8 mouse cellular contexts compared by ENCODE assay signal in genomic region chr13:65258175-65258954, GRCm38 (mm10). TPM values are rescaled to one million over a fixed set of nuclear protein-coding genes. Genes with fewer than 3 reads are reported as not detected.
DNase-seq lines count a peak whose midpoint lies in the region; ATAC-seq and TF ChIP-seq lines count a peak whose summit lies in the region.

No protein-coding gene starts in this region.

- no peak for TF ChIP-seq CTCF in forebrain, postnatal 0 days (IDR thresholded peaks at IDR 0.05; ENCODE audit: low read depth)
- peak; percentile 8; the same call in 1 of the 2 replicates for TF ChIP-seq CTCF in olfactory bulb, adult 2 months (IDR thresholded peaks at IDR 0.05; ENCODE audit: insufficient read depth, low read depth, low read length)

- TF ChIP-seq POLR2A in limb, embryonic 14.5 days (IDR thresholded peaks at IDR 0.05; ENCODE audit: borderline replicate concordance, extremely low read depth, insufficient read depth, insufficient read length): no peak
- no peak for TF ChIP-seq POLR2A in olfactory bulb, adult 2 months (IDR thresholded peaks at IDR 0.05; ENCODE audit: insufficient read depth, low read depth, low read length)

- peak overlapping the region; percentile 25 for H3K4me3 ChIP-seq in forebrain, postnatal 0 days (ENCODE audit: low read depth, low read length)
- peak overlapping the region; percentile 12; the same call in 1 of the 2 replicates for H3K4me3 ChIP-seq in intestine, embryonic 15.5 days (replicated peaks)
- H3K4me3 ChIP-seq in limb, embryonic 14.5 days (replicated peaks; ENCODE audit: low read length): peak overlapping the region; percentile 18
- H3K4me3 ChIP-seq in olfactory bulb, adult 2 months (ENCODE audit: insufficient read depth, low read depth, low read length): peak overlapping the region; percentile 44

- ATAC-seq in forebrain, postnatal 0 days: peak; percentile 89
- peak; percentile 70 for ATAC-seq in intestine, embryonic 15.5 days
- peak; percentile 69 for ATAC-seq in limb, embryonic 14.5 days (ENCODE audit: low FRiP score, low read depth)

- H3K4me1 ChIP-seq in forebrain, postnatal 0 days (ENCODE audit: insufficient read depth): no peaks in the 10 kb centered on the region
- H3K4me1 ChIP-seq in intestine, embryonic 15.5 days (replicated peaks): no peaks in the 10 kb centered on the region
- no peaks in the 10 kb centered on the region for H3K4me1 ChIP-seq in limb, embryonic 14.5 days (ENCODE audit: control insufficient read depth, insufficient read depth, low read length)
- H3K4me1 ChIP-seq in olfactory bulb, adult 2 months (ENCODE audit: control insufficient read depth, insufficient read depth, low read length): peaks cover 6% of the 10 kb centered on the region

- 33% methylated on average over 36 of the region's 36 CpGs for WGBS in forebrain, postnatal 0 days
- 24% methylated on average over 36 of the region's 36 CpGs for WGBS in intestine, embryonic 15.5 days
- WGBS in limb, embryonic 14.5 days: 32% methylated on average over 34 of the region's 36 CpGs
- WGBS in olfactory bulb, adult 2 months: 27% methylated on average over 36 of the region's 36 CpGs

- peak; percentile 60 for DNase-seq in adrenal gland, adult 2 months
- DNase-seq in adrenal gland, postnatal 4 days (ENCODE audit: low spot score in 2 of 2): no peak
- DNase-seq in cerebellum, adult 18-20 months: peak; percentile 51 to 72
- peak; percentile 81 for DNase-seq in forebrain, postnatal 0 days
- DNase-seq in limb, embryonic 14.5 days (ENCODE audit: low spot score): peak; percentile 10
- DNase-seq in MN1 (ENCODE audit: low spot score): no peak

- peak overlapping the region; percentile 35 for H3K9ac ChIP-seq in forebrain, postnatal 0 days
- H3K9ac ChIP-seq in intestine, embryonic 15.5 days: no peak overlapping the region
- H3K9ac ChIP-seq in limb, embryonic 14.5 days (ENCODE audit: low read depth, low read length, severe bottlenecking): no peak overlapping the region

- peak overlapping the region; percentile 41 for H3K4me2 ChIP-seq in forebrain, postnatal 0 days (ENCODE audit: low read depth)
- H3K4me2 ChIP-seq in intestine, embryonic 15.5 days (replicated peaks): peak overlapping the region; percentile 51
- peak overlapping the region; percentile 25 for H3K4me2 ChIP-seq in limb, embryonic 14.5 days (replicated peaks; ENCODE audit: low read depth, low read length, severe bottlenecking)

- peaks cover 9% of the 10 kb centered on the region; the same call in 1 of the 2 replicates for H3K36me3 ChIP-seq in forebrain, postnatal 0 days (ENCODE audit: insufficient read depth)
- H3K36me3 ChIP-seq in intestine, embryonic 15.5 days: peaks cover 3% of the 10 kb centered on the region; the same call in 1 of the 2 replicates
- peaks cover 11% of the 10 kb centered on the region; the same call in 1 of the 2 replicates for H3K36me3 ChIP-seq in limb, embryonic 14.5 days (ENCODE audit: control insufficient read depth, insufficient read depth, low read length)

- H3K27me3 ChIP-seq in forebrain, postnatal 0 days (ENCODE audit: insufficient read depth, low read length): no peaks in the 10 kb centered on the region
- peaks cover 3% of the 10 kb centered on the region; the same call in 1 of the 2 replicates for H3K27me3 ChIP-seq in intestine, embryonic 15.5 days (replicated peaks)
- H3K27me3 ChIP-seq in limb, embryonic 14.5 days (ENCODE audit: control insufficient read depth, insufficient read depth, low read length): no peaks in the 10 kb centered on the region

- peak overlapping the region; percentile 40; the same call in 1 of the 2 replicates for H3K27ac ChIP-seq in forebrain, postnatal 0 days (ENCODE audit: low read depth, low read length)
- H3K27ac ChIP-seq in intestine, embryonic 15.5 days: no peak overlapping the region
- no peak overlapping the region for H3K27ac ChIP-seq in limb, embryonic 14.5 days (replicated peaks; ENCODE audit: low read depth, low read length)
- H3K27ac ChIP-seq in olfactory bulb, adult 2 months (ENCODE audit: insufficient read depth, low read depth, low read length): peak overlapping the region; percentile 19

- H3K9me3 ChIP-seq in forebrain, postnatal 0 days (ENCODE audit: low read length): peaks cover 47% of the 10 kb centered on the region; the same call in 1 of the 2 replicates
- peaks cover 3% of the 10 kb centered on the region; the same call in 1 of the 2 replicates for H3K9me3 ChIP-seq in intestine, embryonic 15.5 days
- H3K9me3 ChIP-seq in limb, embryonic 14.5 days (ENCODE audit: control insufficient read depth, low read length): peaks cover 49% of the 10 kb centered on the region

RNA-seq across cellular contexts. Expression of gene Gm10775, which starts 1.0 kb away (rescaled TPM):
- total RNA-seq in adrenal gland, adult 2 months (2021): not detected
- polyA plus RNA-seq in adrenal gland, adult 2 months (2012; rRNA removed): not detected in 2 replicates
- total RNA-seq in adrenal gland, postnatal 4 days (2021): not detected
- total RNA-seq in forebrain, postnatal 0 days (2014; rRNA removed): not detected in 2 replicates
- 0.82 and 1.1 TPM in 2 replicates for polyA plus RNA-seq in forebrain, postnatal 0 days (2015; fragmentation: Nextera tagmentation; extraction: Ambion mirVana)
- not detected in 2 replicates for polyA plus RNA-seq in intestine, embryonic 15.5 days (2015; fragmentation: Nextera tagmentation; extraction: Ambion mirVana)
- polyA plus RNA-seq in limb, embryonic 14.5 days (2012; rRNA removed): 0.14 TPM in 1 of 2 replicates, not detected in the other
- polyA plus RNA-seq in limb, embryonic 14.5 days (2014; fragmentation: Nextera tagmentation; extraction: Ambion mirVana): not detected in 2 replicates
- polyA plus RNA-seq in olfactory bulb, adult 2 months (2012; ENCODE audit: insufficient read depth, insufficient read length, low replicate concordance, missing spikeins): not detected in 2 replicates

RNA-seq across cellular contexts. Expression of gene Zfp369, which starts 20.2 kb away (rescaled TPM):
- 10 to 100 TPM; 19.8 to 23.3 TPM for total RNA-seq in adrenal gland, adult 2 months (2021)
- 9.7 and 10.4 TPM in 2 replicates for polyA plus RNA-seq in adrenal gland, adult 2 months (2012; rRNA removed)
- 10 to 100 TPM; 41.4 to 45.7 TPM for total RNA-seq in adrenal gland, postnatal 4 days (2021)
- 45.3 and 65.3 TPM in 2 replicates for total RNA-seq in forebrain, postnatal 0 days (2014; rRNA removed)
- polyA plus RNA-seq in forebrain, postnatal 0 days (2015; fragmentation: Nextera tagmentation; extraction: Ambion mirVana): 6.2 and 9.7 TPM in 2 replicates
- 8.1 and 9.4 TPM in 2 replicates for polyA plus RNA-seq in intestine, embryonic 15.5 days (2015; fragmentation: Nextera tagmentation; extraction: Ambion mirVana)
- 41.3 and 57.5 TPM in 2 replicates for polyA plus RNA-seq in limb, embryonic 14.5 days (2012; rRNA removed)
- polyA plus RNA-seq in limb, embryonic 14.5 days (2014; fragmentation: Nextera tagmentation; extraction: Ambion mirVana): 18.4 and 22.9 TPM in 2 replicates
- polyA plus RNA-seq in olfactory bulb, adult 2 months (2012; ENCODE audit: insufficient read depth, insufficient read length, low replicate concordance, missing spikeins): not detected in 2 replicates

RNA-seq across cellular contexts. Expression of gene Nlrp4f, which starts 52.6 kb away (rescaled TPM):
- total RNA-seq in adrenal gland, adult 2 months (2021): under 1 TPM in 1 of 2 experiments, not detected in 1; 0.21 TPM
- polyA plus RNA-seq in adrenal gland, adult 2 months (2012; rRNA removed): not detected in 2 replicates
- total RNA-seq in adrenal gland, postnatal 4 days (2021): under 1 TPM in 1 of 2 experiments, not detected in 1; 0.39 TPM
- 0.43 TPM in 1 of 2 replicates, not detected in the other for total RNA-seq in forebrain, postnatal 0 days (2014; rRNA removed)
- 0.13 and 0.30 TPM in 2 replicates for polyA plus RNA-seq in forebrain, postnatal 0 days (2015; fragmentation: Nextera tagmentation; extraction: Ambion mirVana)
- 0.19 TPM in 1 of 2 replicates, not detected in the other for polyA plus RNA-seq in intestine, embryonic 15.5 days (2015; fragmentation: Nextera tagmentation; extraction: Ambion mirVana)
- polyA plus RNA-seq in limb, embryonic 14.5 days (2012; rRNA removed): not detected in 2 replicates
- polyA plus RNA-seq in limb, embryonic 14.5 days (2014; fragmentation: Nextera tagmentation; extraction: Ambion mirVana): not detected in 2 replicates
- not detected in 2 replicates for polyA plus RNA-seq in olfactory bulb, adult 2 months (2012; ENCODE audit: insufficient read depth, insufficient read length, low replicate concordance, missing spikeins)

Comparison
In these comparisons a context has a peak if more than half of its experiments do, and no peak if none do; other contexts are left out.
1. DNase-seq: peak in adrenal gland, adult 2 months (single experiment), cerebellum, adult 18-20 months (2 of 2), forebrain, postnatal 0 days (single experiment) and limb, embryonic 14.5 days (single experiment); none in adrenal gland, postnatal 4 days (0 of 2) and MN1 (single experiment).
2. H3K27ac ChIP-seq: peak in forebrain, postnatal 0 days (single experiment) and olfactory bulb, adult 2 months (single experiment); none in intestine, embryonic 15.5 days (single experiment) and limb, embryonic 14.5 days (single experiment).
3. Peak in every context shown above with its lines, with median percentiles within 50 percentile points of each other: ATAC-seq, H3K4me2 ChIP-seq and H3K4me3 ChIP-seq.